Mouse (Mus musculus) kidney, adult 2 months (tissue): ENCODE results near the gene Sap30.

Experiments
- CTCF ChIP-seq: fragments of 200-500 bp; conservative IDR thresholded peaks from 2 replicates; pipeline ENCODE4 v1.5.1; 2011; ENCODE audit warnings: low read depth, mild to moderate bottlenecking, control low read depth, low read length, moderate library complexity, mixed read lengths; ENCODE audit not compliant: insufficient read depth, insufficient read length
- POLR2A ChIP-seq: fragments of 200-500 bp; IDR thresholded peaks from one replicate; pipeline ENCODE4 v1.6.1; 2011; ENCODE audit warnings: low read depth, low read length, control low read depth

GRCm38 (mm10) chr8:57435768-57436436 lies 51.8 kb downstream of the Sap30 start:
- TF ChIP-seq POLR2A = no peak
- no peak for TF ChIP-seq CTCF
